Mouse (Mus musculus): ENCODE data around the gene Ibtk.

- TF ChIP-seq CTCF (IDR thresholded peaks at IDR 0.05 in 2 of 3, conservative IDR thresholded peaks at IDR 0.05 in 1 of 3; ENCODE audit: control insufficient read depth in 1 of 3, insufficient read depth in 1 of 3, low read depth in 2 of 3, low read length in 3 of 3, poor library complexity in 1 of 3, severe bottlenecking in 1 of 3) (no peak), SIN3A (IDR thresholded peaks at IDR 0.05; ENCODE audit: low read length) (no peak), HCFC1 (IDR thresholded peaks at IDR 0.05; ENCODE audit: low read depth, low read length) (no peak), ZC3H11A (IDR thresholded peaks at IDR 0.05; ENCODE audit: low read depth, low read length) (no peak), POLR2AphosphoS2 (IDR thresholded peaks at IDR 0.05; ENCODE audit: low read length) (no peak), EP300 (IDR thresholded peaks at IDR 0.05; ENCODE audit: low read depth in 1 of 2, low read length in 2 of 2) (no peak)
Measured at GRCm38 (mm10) chr9:85777544-85777943, 28.4 kb upstream of the Ibtk start.

All from MEL (cell line).